ENCODE assay signal across 22 mouse cellular contexts in genomic region chr5:105667411-105667810, GRCm38 (mm10).
"Had no signal": no experiment of that assay in that cellular context is flagged by ENCODE, and none has a peak within 500 bp of the region (broad histone marks: within the 10 kb centered on the region; RNA-seq: fewer than 3 reads in every experiment).

No protein-coding gene starts in this region.

- H3K27me3 ChIP-seq: limb, embryonic 12.5 days; limb, embryonic 15.5 days; lung, embryonic 15.5 days; midbrain, embryonic 13.5 days; neural tube, embryonic 13.5 days; stomach, embryonic 15.5 days had no signal

- H3K9ac ChIP-seq: limb, embryonic 12.5 days; limb, embryonic 15.5 days; liver, embryonic 14.5 days; liver, postnatal 0 days; lung, embryonic 15.5 days; midbrain, embryonic 13.5 days; neural tube, embryonic 13.5 days; stomach, embryonic 15.5 days had no signal

- ATAC-seq: liver, postnatal 0 days; midbrain, embryonic 13.5 days; midbrain, embryonic 16.5 days had no signal

- H3K9me3 ChIP-seq: limb, embryonic 12.5 days; limb, embryonic 15.5 days; lung, embryonic 15.5 days; midbrain, embryonic 10.5 days; midbrain, embryonic 13.5 days; neural tube, embryonic 13.5 days; stomach, embryonic 15.5 days had no signal

- H3K36me3 ChIP-seq: limb, embryonic 12.5 days; limb, embryonic 15.5 days; lung, embryonic 15.5 days; midbrain, embryonic 10.5 days; midbrain, embryonic 13.5 days; neural tube, embryonic 13.5 days; stomach, embryonic 15.5 days had no signal

- H3K4me2 ChIP-seq: limb, embryonic 12.5 days; limb, embryonic 15.5 days; liver, embryonic 11.5 days; lung, embryonic 15.5 days; midbrain, embryonic 13.5 days; neural tube, embryonic 13.5 days; stomach, embryonic 15.5 days had no signal

- H3K27ac ChIP-seq: limb, embryonic 12.5 days; limb, embryonic 15.5 days; liver, embryonic 14.5 days; lung, embryonic 15.5 days; midbrain, embryonic 10.5 days; midbrain, embryonic 13.5 days; neural tube, embryonic 13.5 days; stomach, embryonic 15.5 days had no signal

- H3K4me1 ChIP-seq: limb, embryonic 12.5 days; limb, embryonic 15.5 days; lung, embryonic 15.5 days; midbrain, embryonic 13.5 days; neural tube, embryonic 13.5 days; stomach, embryonic 15.5 days had no signal

- DNase-seq: kidney, adult 18-20 months; kidney, adult 9 months; kidney, postnatal 14 days; kidney, postnatal 4 days; left cerebral cortex, postnatal 4 days; liver, postnatal 0 days; retina, postnatal 1 day; right cerebral cortex, postnatal 25 days; spleen, adult 18-20 months; thymus, postnatal 25 days had no signal

- H3K4me3 ChIP-seq: limb, embryonic 12.5 days; limb, embryonic 15.5 days; lung, embryonic 15.5 days; megakaryocyte, embryonic 14.5 days; midbrain, embryonic 10.5 days; midbrain, embryonic 13.5 days; myocyte; neural tube, embryonic 13.5 days; stomach, embryonic 15.5 days had no signal
